Comparison of ENCODE assay signal across 11 mouse cellular contexts in genomic region chr10:88510503-88511271, GRCm38 (mm10). TPM values are rescaled to one million over a fixed set of nuclear protein-coding genes. Genes with fewer than 3 reads are reported as not detected.
DNase-seq lines count a peak whose midpoint lies in the region; ATAC-seq and TF ChIP-seq lines count a peak whose summit lies in the region.
"Had no signal": no experiment of that assay in that cellular context is flagged by ENCODE, and none has a peak within 500 bp of the region (broad histone marks: within the 10 kb centered on the region; RNA-seq: fewer than 3 reads in every experiment).

No protein-coding gene starts in this region.

- H3K27ac ChIP-seq in heart, embryonic 12.5 days (ENCODE audit: poor library complexity, severe bottlenecking): peak overlapping the region; percentile 74
- H3K27ac ChIP-seq in midbrain, postnatal 0 days (ENCODE audit: low read depth, low read length): no peak overlapping the region
- H3K27ac ChIP-seq: forebrain, embryonic 15.5 days; limb, embryonic 12.5 days; stomach, embryonic 15.5 days had no signal

- no peaks in the 10 kb centered on the region for H3K36me3 ChIP-seq in heart, embryonic 12.5 days
- no peaks in the 10 kb centered on the region for H3K36me3 ChIP-seq in midbrain, postnatal 0 days (ENCODE audit: insufficient read depth, low read length)
- H3K36me3 ChIP-seq: forebrain, embryonic 15.5 days; limb, embryonic 12.5 days; stomach, embryonic 15.5 days had no signal

- peak; percentile 58 for ATAC-seq in heart, embryonic 12.5 days (ENCODE audit: insufficient number of reproducible peaks, low FRiP score)
- no peak for ATAC-seq in midbrain, postnatal 0 days (ENCODE audit: low FRiP score)
- ATAC-seq: forebrain, embryonic 15.5 days had no signal

- H3K9ac ChIP-seq in heart, embryonic 12.5 days: no peak overlapping the region
- H3K9ac ChIP-seq in midbrain, postnatal 0 days (replicated peaks; ENCODE audit: low read length, poor library complexity, severe bottlenecking): no peak overlapping the region
- H3K9ac ChIP-seq: forebrain, embryonic 15.5 days; limb, embryonic 12.5 days; stomach, embryonic 15.5 days had no signal

- 43% methylated on average over 12 of the region's 12 CpGs for WGBS in heart, embryonic 12.5 days
- WGBS in midbrain, postnatal 0 days: 78% methylated on average over 12 of the region's 12 CpGs

- H3K4me1 ChIP-seq in heart, embryonic 12.5 days (replicated peaks): peaks cover 15% of the 10 kb centered on the region
- no peaks in the 10 kb centered on the region for H3K4me1 ChIP-seq in midbrain, postnatal 0 days (ENCODE audit: insufficient read depth, low read length)
- H3K4me1 ChIP-seq: forebrain, embryonic 15.5 days; limb, embryonic 12.5 days; stomach, embryonic 15.5 days had no signal

- no peak for TF ChIP-seq CTCF in midbrain, postnatal 0 days (IDR thresholded peaks at IDR 0.05)

- H3K4me2 ChIP-seq in heart, embryonic 12.5 days: peak overlapping the region; percentile 42
- H3K4me2 ChIP-seq in midbrain, postnatal 0 days (ENCODE audit: low read depth, low read length, poor library complexity, severe bottlenecking): no peak overlapping the region
- H3K4me2 ChIP-seq: forebrain, embryonic 15.5 days; limb, embryonic 12.5 days; stomach, embryonic 15.5 days had no signal

- no peaks in the 10 kb centered on the region for H3K27me3 ChIP-seq in heart, embryonic 12.5 days (replicated peaks)
- no peaks in the 10 kb centered on the region for H3K27me3 ChIP-seq in midbrain, postnatal 0 days (ENCODE audit: insufficient read depth, low read length)
- H3K27me3 ChIP-seq: forebrain, embryonic 15.5 days; limb, embryonic 12.5 days; stomach, embryonic 15.5 days had no signal

- H3K4me3 ChIP-seq in heart, embryonic 12.5 days: no peak overlapping the region
- H3K4me3 ChIP-seq in midbrain, postnatal 0 days (ENCODE audit: low read depth, low read length): no peak overlapping the region
- H3K4me3 ChIP-seq: forebrain, embryonic 15.5 days; limb, embryonic 12.5 days; stomach, embryonic 15.5 days had no signal

- H3K9me3 ChIP-seq in heart, embryonic 12.5 days (replicated peaks): no peaks in the 10 kb centered on the region
- no peaks in the 10 kb centered on the region for H3K9me3 ChIP-seq in midbrain, postnatal 0 days (ENCODE audit: low read length)
- H3K9me3 ChIP-seq: forebrain, embryonic 15.5 days; limb, embryonic 12.5 days; stomach, embryonic 15.5 days had no signal

- peak; percentile 79 for DNase-seq in adrenal gland, adult 2 months
- no peak for DNase-seq in adrenal gland, postnatal 4 days (ENCODE audit: low spot score in 2 of 2)
- DNase-seq in kidney, adult 8-10 months: peak; percentile 86 to 93
- peak; percentile 61 for DNase-seq in lung, postnatal 25 days (ENCODE audit: low spot score)
- no peak for DNase-seq in midbrain, postnatal 0 days (ENCODE audit: low spot score)
- no peak for DNase-seq in retina, postnatal 1 day
- DNase-seq in left cerebral cortex, adult 9 months (ENCODE audit: low spot score in 2 of 2): no peak

RNA-seq across cellular contexts. Expression of gene Chpt1, which starts 6.8 kb away (rescaled TPM):
- total RNA-seq in adrenal gland, adult 2 months (2021): 100 to 1,000 TPM; 321 to 425 TPM
- 254 and 337 TPM in 2 replicates for polyA plus RNA-seq in adrenal gland, adult 2 months (2012; rRNA removed)
- 10 to 100 TPM; 69.5 to 74.7 TPM for total RNA-seq in adrenal gland, postnatal 4 days (2021)
- 38.3 and 38.5 TPM in 2 replicates for polyA plus RNA-seq in heart, embryonic 12.5 days (2016; fragmentation: Nextera tagmentation; extraction: Ambion mirVana)
- 26.9 and 28.5 TPM in 2 replicates for total RNA-seq in midbrain, postnatal 0 days (2014; rRNA removed)
- polyA plus RNA-seq in midbrain, postnatal 0 days (2015; fragmentation: Nextera tagmentation; extraction: Ambion mirVana): 27.2 and 27.3 TPM in 2 replicates

RNA-seq across cellular contexts. Expression of gene Sycp3, which starts 51.3 kb away (rescaled TPM):
- 1 to 10 TPM; 2.1 to 2.4 TPM for total RNA-seq in adrenal gland, adult 2 months (2021)
- polyA plus RNA-seq in adrenal gland, adult 2 months (2012; rRNA removed): not detected in 2 replicates
- under 1 TPM; 0.54 to 0.62 TPM for total RNA-seq in adrenal gland, postnatal 4 days (2021)
- 0.50 TPM in 1 of 2 replicates, not detected in the other for polyA plus RNA-seq in heart, embryonic 12.5 days (2016; fragmentation: Nextera tagmentation; extraction: Ambion mirVana)
- total RNA-seq in midbrain, postnatal 0 days (2014; rRNA removed): not detected in 2 replicates
- polyA plus RNA-seq in midbrain, postnatal 0 days (2015; fragmentation: Nextera tagmentation; extraction: Ambion mirVana): 1.2 and 1.4 TPM in 2 replicates

Comparison
In these comparisons a context has a peak if more than half of its experiments do, and no peak if none do; other contexts are left out.
1. DNase-seq: peak in adrenal gland, adult 2 months (single experiment), kidney, adult 8-10 months (2 of 2) and lung, postnatal 25 days (single experiment); none in adrenal gland, postnatal 4 days (0 of 2), midbrain, postnatal 0 days (single experiment), retina, postnatal 1 day (single experiment) and left cerebral cortex, adult 9 months (0 of 2).
2. RNA of gene Chpt1, which starts 6.8 kb away (total RNA-seq): 321 to 425 TPM in adrenal gland, adult 2 months; 69.5 to 74.7 TPM in adrenal gland, postnatal 4 days and 26.9 to 28.5 TPM in midbrain, postnatal 0 days; every median in the first group is over 4 times any median in the second.